Mouse (Mus musculus): Measurements from ENCODE around the gene Dffb. TPM values are rescaled to one million over a fixed set of nuclear protein-coding genes. Genes with fewer than 3 reads are reported as not detected.
A peak's percentile ranks its signal among the peaks of the same experiment; 100 is the strongest.

Dffb gene
- polyA plus RNA-seq (2015; fragmentation: Nextera tagmentation; extraction: Ambion mirVana), result 8.5 and 8.6 TPM in 2 replicates

- peak; percentile 99 for ATAC-seq (replicated peaks; ENCODE audit: extremely low read depth, insufficient read depth, low FRiP score)
- WGBS, result 2% methylated on average over 68 of the region's 68 CpGs
Observed at GRCm38 (mm10) chr4:153974431-153975291, at the start of gene Dffb, which contains the start of gene Cep104. Gene Dffb, minus strand, starts transcription at chr4:153975126. Gene Cep104, plus strand, starts transcription at chr4:153975194.

GRCm38 (mm10) chr4:154023754-154024601 is 49.1 kb upstream of the Dffb start:
- peak; percentile 38 for ATAC-seq (replicated peaks; ENCODE audit: extremely low read depth, insufficient read depth, low FRiP score)
- Histone ChIP-seq H3K9me3 (replicated peaks; ENCODE audit: control insufficient read depth, low read length) (no peaks in the 10 kb centered on the region), H3K27me3 (ENCODE audit: control insufficient read depth, insufficient read depth, low read length) (peaks cover 2% of the 10 kb centered on the region; the same call in 1 of the 2 replicates), H3K36me3 (ENCODE audit: control insufficient read depth, insufficient read depth) (peaks cover 26% of the 10 kb centered on the region), H3K4me3 (ENCODE audit: low read length) (peak overlapping the region; percentile 63; the same call in 1 of the 2 replicates), H3K9ac (ENCODE audit: low read length) (no peak overlapping the region; the same call in 1 of the 2 replicates), H3K4me1 (ENCODE audit: control insufficient read depth, insufficient read depth, low read length) (peaks cover 25% of the 10 kb centered on the region), H3K4me2 (ENCODE audit: low read depth, low read length) (peak overlapping the region; percentile 63), H3K27ac (ENCODE audit: low read length) (peak overlapping the region; percentile 79; the same call in 1 of the 2 replicates)
- 5% methylated on average over 8 of the region's 8 CpGs for WGBS

More at GRCm38 (mm10) chr4:153974431-153975291, at the start of gene Dffb, which contains the start of gene Cep104:
- Histone ChIP-seq H3K4me3 (ENCODE audit: low read length) (peak within 1 kb of the TSS; percentile 85), H3K9ac (ENCODE audit: low read length) (peak within 1 kb of the TSS; percentile 88), H3K36me3 (ENCODE audit: control insufficient read depth, insufficient read depth) (peaks cover 2% of the 10 kb centered on the region; the same call in 1 of the 2 replicates), H3K4me1 (ENCODE audit: control insufficient read depth, insufficient read depth, low read length) (peaks cover 7% of the 10 kb centered on the region), H3K27me3 (ENCODE audit: control insufficient read depth, insufficient read depth, low read length) (no peaks in the 10 kb centered on the region), H3K27ac (ENCODE audit: low read length) (no peak within 1 kb of the TSS), H3K9me3 (replicated peaks; ENCODE audit: control insufficient read depth, low read length) (no peaks in the 10 kb centered on the region), H3K4me2 (ENCODE audit: low read depth, low read length) (peak within 1 kb of the TSS; percentile 86)

DNA sequence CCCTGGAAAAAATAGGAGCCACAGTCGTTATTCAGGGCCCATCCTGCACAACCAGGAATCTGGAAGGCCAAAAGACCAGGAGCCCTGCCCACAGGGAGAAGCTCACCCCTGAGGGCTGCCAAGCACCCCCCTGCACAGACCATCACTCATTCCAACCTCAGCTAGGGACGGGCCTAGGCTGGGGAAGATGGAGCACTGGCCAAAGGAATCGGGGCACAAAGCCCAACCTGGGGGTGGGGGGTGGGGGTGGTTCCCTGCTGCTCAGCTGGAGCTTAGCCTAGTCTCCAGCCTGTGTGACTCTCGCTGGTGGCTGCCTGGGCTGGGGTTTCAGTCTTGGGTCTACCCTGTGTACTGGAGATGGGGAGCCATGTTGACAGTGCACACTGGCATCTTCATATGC is 47.9 kb upstream of the Dffb start:
- peaks cover 25% of the 10 kb centered on the region for H3K4me1 ChIP-seq (ENCODE audit: control insufficient read depth, insufficient read depth, low read length)
- H3K27ac ChIP-seq (ENCODE audit: low read length), result peak overlapping the region; percentile 0
- no peaks in the 10 kb centered on the region for H3K9me3 ChIP-seq (replicated peaks; ENCODE audit: control insufficient read depth, low read length)
- no peak overlapping the region for H3K9ac ChIP-seq (ENCODE audit: low read length)
- ATAC-seq (replicated peaks; ENCODE audit: extremely low read depth, insufficient read depth, low FRiP score), result no peak
- H3K4me2 ChIP-seq (ENCODE audit: low read depth, low read length), result no peak overlapping the region
- H3K36me3 ChIP-seq (ENCODE audit: control insufficient read depth, insufficient read depth), result peaks cover 37% of the 10 kb centered on the region
- WGBS, result 39% methylated on average over 4 of the region's 4 CpGs
- H3K27me3 ChIP-seq (ENCODE audit: control insufficient read depth, insufficient read depth, low read length), result peaks cover 2% of the 10 kb centered on the region; the same call in 1 of the 2 replicates
- no peak overlapping the region for H3K4me3 ChIP-seq (ENCODE audit: low read length)

- peaks cover 25% of the 10 kb centered on the region for H3K4me1 ChIP-seq (ENCODE audit: control insufficient read depth, insufficient read depth, low read length)
- no peak overlapping the region for H3K4me3 ChIP-seq (ENCODE audit: low read length)
- no peak overlapping the region for H3K9ac ChIP-seq (ENCODE audit: low read length)
- H3K27me3 ChIP-seq (ENCODE audit: control insufficient read depth, insufficient read depth, low read length), result peaks cover 2% of the 10 kb centered on the region; the same call in 1 of the 2 replicates
- H3K27ac ChIP-seq (ENCODE audit: low read length), result peak overlapping the region; percentile 0
- ATAC-seq (replicated peaks; ENCODE audit: extremely low read depth, insufficient read depth, low FRiP score), result no peak
- WGBS, result 67% methylated on average over 4 of the region's 4 CpGs
- H3K36me3 ChIP-seq (ENCODE audit: control insufficient read depth, insufficient read depth), result peaks cover 40% of the 10 kb centered on the region
- H3K4me2 ChIP-seq (ENCODE audit: low read depth, low read length), result no peak overlapping the region
- H3K9me3 ChIP-seq (replicated peaks; ENCODE audit: control insufficient read depth, low read length), result no peaks in the 10 kb centered on the region
Observed at GRCm38 (mm10) chr4:154022407-154022806, 47.5 kb upstream of the Dffb start.

GRCm38 (mm10) chr4:154021432-154021831 is 46.5 kb upstream of the Dffb start:
- WGBS, result 77% methylated on average over 9 of the region's 9 CpGs
- Histone ChIP-seq H3K4me3 (ENCODE audit: low read length) (no peak overlapping the region), H3K4me2 (ENCODE audit: low read depth, low read length) (no peak overlapping the region), H3K36me3 (ENCODE audit: control insufficient read depth, insufficient read depth) (peaks cover 49% of the 10 kb centered on the region), H3K27ac (ENCODE audit: low read length) (no peak overlapping the region), H3K9me3 (replicated peaks; ENCODE audit: control insufficient read depth, low read length) (no peaks in the 10 kb centered on the region), H3K27me3 (ENCODE audit: control insufficient read depth, insufficient read depth, low read length) (no peaks in the 10 kb centered on the region), H3K4me1 (ENCODE audit: control insufficient read depth, insufficient read depth, low read length) (peaks cover 25% of the 10 kb centered on the region), H3K9ac (ENCODE audit: low read length) (no peak overlapping the region)
- no peak for ATAC-seq (replicated peaks; ENCODE audit: extremely low read depth, insufficient read depth, low FRiP score)

DNA sequence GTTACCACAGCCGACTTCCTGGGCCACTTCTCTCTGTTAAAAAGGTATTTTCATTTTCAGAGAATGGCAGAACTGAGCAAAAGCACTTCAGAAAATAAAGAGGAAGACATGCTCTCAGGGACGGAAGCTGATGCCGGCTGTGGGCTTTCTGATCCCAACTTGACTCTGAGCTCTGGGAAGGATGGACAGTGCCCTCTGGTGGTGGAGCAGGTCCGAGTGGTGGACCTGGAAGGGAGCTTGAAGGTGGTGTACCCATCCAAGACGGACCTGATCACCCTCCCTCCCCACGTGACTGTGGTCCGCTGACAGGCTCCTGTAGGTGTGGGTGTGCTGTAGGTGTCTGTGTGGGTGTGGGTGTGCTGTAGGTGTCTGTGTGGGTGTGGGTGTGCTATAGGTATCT is 44.6 kb upstream of the Dffb start:
- 68% methylated on average over 7 of the region's 7 CpGs for WGBS
- no peak for ATAC-seq (replicated peaks; ENCODE audit: extremely low read depth, insufficient read depth, low FRiP score)
- H3K4me3 ChIP-seq (ENCODE audit: low read length), result no peak overlapping the region
- H3K27me3 ChIP-seq (ENCODE audit: control insufficient read depth, insufficient read depth, low read length), result no peaks in the 10 kb centered on the region
- peaks cover 64% of the 10 kb centered on the region for H3K36me3 ChIP-seq (ENCODE audit: control insufficient read depth, insufficient read depth)
- H3K4me1 ChIP-seq (ENCODE audit: control insufficient read depth, insufficient read depth, low read length), result peaks cover 14% of the 10 kb centered on the region
- H3K27ac ChIP-seq (ENCODE audit: low read length), result no peak overlapping the region
- H3K9ac ChIP-seq (ENCODE audit: low read length), result no peak overlapping the region
- no peak overlapping the region for H3K4me2 ChIP-seq (ENCODE audit: low read depth, low read length)
- no peaks in the 10 kb centered on the region for H3K9me3 ChIP-seq (replicated peaks; ENCODE audit: control insufficient read depth, low read length)

GRCm38 (mm10) chr4:154015476-154015875 is 40.5 kb upstream of the Dffb start:
- Histone ChIP-seq H3K36me3 (ENCODE audit: control insufficient read depth, insufficient read depth) (peaks cover 53% of the 10 kb centered on the region), H3K9me3 (replicated peaks; ENCODE audit: control insufficient read depth, low read length) (no peaks in the 10 kb centered on the region), H3K27ac (ENCODE audit: low read length) (no peak overlapping the region), H3K4me2 (ENCODE audit: low read depth, low read length) (no peak overlapping the region), H3K4me1 (ENCODE audit: control insufficient read depth, insufficient read depth, low read length) (peaks cover 13% of the 10 kb centered on the region), H3K4me3 (ENCODE audit: low read length) (no peak overlapping the region), H3K27me3 (ENCODE audit: control insufficient read depth, insufficient read depth, low read length) (no peaks in the 10 kb centered on the region), H3K9ac (ENCODE audit: low read length) (no peak overlapping the region)
- ATAC-seq (replicated peaks; ENCODE audit: extremely low read depth, insufficient read depth, low FRiP score), result no peak
- 91% methylated on average over 11 of the region's 11 CpGs for WGBS

GRCm38 (mm10) chr4:154012132-154012882 is 37.4 kb upstream of the Dffb start:
- H3K4me1 ChIP-seq (ENCODE audit: control insufficient read depth, insufficient read depth, low read length), result peaks cover 13% of the 10 kb centered on the region
- H3K4me3 ChIP-seq (ENCODE audit: low read length), result peak overlapping the region; percentile 84
- peak overlapping the region; percentile 94 for H3K9ac ChIP-seq (ENCODE audit: low read length)
- no peaks in the 10 kb centered on the region for H3K9me3 ChIP-seq (replicated peaks; ENCODE audit: control insufficient read depth, low read length)
- peak; percentile 12; the same call in 1 of the 2 replicates for ATAC-seq (replicated peaks; ENCODE audit: extremely low read depth, insufficient read depth, low FRiP score)
- H3K4me2 ChIP-seq (ENCODE audit: low read depth, low read length), result peak overlapping the region; percentile 97
- peaks cover 26% of the 10 kb centered on the region for H3K36me3 ChIP-seq (ENCODE audit: control insufficient read depth, insufficient read depth)
- no peaks in the 10 kb centered on the region for H3K27me3 ChIP-seq (ENCODE audit: control insufficient read depth, insufficient read depth, low read length)
- under 1% methylated on average over 55 of the region's 55 CpGs for WGBS
- H3K27ac ChIP-seq (ENCODE audit: low read length), result peak overlapping the region; percentile 54

Data from heart, embryonic 16.5 days (tissue).